Mouse (Mus musculus) hindbrain, embryonic 15.5 days (tissue): ENCODE measurements around the gene Vmn1r159. TPM values are rescaled to one million over a fixed set of nuclear protein-coding genes. Genes with fewer than 3 reads are reported as not detected.
"Not testable (repeated sequence)": the region's sequence is repeated elsewhere in the genome, so short reads cannot be mapped to it uniquely, and the experiment has no call there.

Source experiments
- ATAC-seq: fragments of 200-750 bp; cut with Nextera tagmentation; 2 replicates; pipeline ENCODE4 v1.8.0; 2017; ENCODE audit warnings: low read depth, moderate number of reproducible peaks, moderate TSS enrichment; ENCODE audit not compliant: low FRiP score
- H3K27ac ChIP-seq: fragments of 300-500 bp; sonication (generic); replicated peaks from 2 replicates; pipeline ENCODE4 v1.5.1; 2015; ENCODE audit warnings: mild to moderate bottlenecking, inconsistent platforms
- H3K27me3 ChIP-seq: fragments of 300-500 bp; sonication (generic); 2 replicates; pipeline ENCODE4 v1.6.1; 2015; ENCODE audit warnings: control low read depth, inconsistent platforms
- H3K36me3 ChIP-seq: fragments of 300-500 bp; sonication (generic); 2 replicates; pipeline ENCODE4 v1.6.1; 2015; ENCODE audit warnings: control low read depth, inconsistent platforms
- H3K4me1 ChIP-seq: fragments of 300-500 bp; sonication (generic); replicated peaks from 2 replicates; pipeline ENCODE4 v1.6.1; 2015; ENCODE audit warnings: control low read depth, inconsistent platforms
- H3K4me2 ChIP-seq: fragments of 300-500 bp; sonication (generic); 2 replicates; pipeline ENCODE4 v1.6.1; 2015; ENCODE audit warnings: moderate library complexity, mild to moderate bottlenecking, inconsistent platforms
- H3K4me3 ChIP-seq: fragments of 300-500 bp; sonication (generic); 2 replicates; pipeline ENCODE4 v1.5.1; 2015; ENCODE audit warnings: mild to moderate bottlenecking, inconsistent platforms
- H3K9ac ChIP-seq: fragments of 300-500 bp; sonication (generic); 2 replicates; pipeline ENCODE4 v1.6.1; 2015; ENCODE audit warnings: inconsistent platforms
- H3K9me3 ChIP-seq: fragments of 300-500 bp; sonication (generic); 2 replicates; pipeline ENCODE4 v1.6.1; 2016; ENCODE audit warnings: control low read depth, inconsistent platforms
- whole genome bisulfite sequencing: fragments of 180-500 bp; shearing (Covaris S2); methylation state at CpG from one replicate; pipeline ENCODE4 v1.1.7; 2015; 5-methylcytosine and 5-hydroxymethylcytosine counted together
- polyA plus RNA-seq: library from polyadenylated mRNA; unstranded; fragments of >200 nt; fragmentation: Nextera tagmentation; extraction: Ambion mirVana; gene quantifications from 2 replicates; pipeline ENCODE4 v1.2.1, GENCODE M21; 2015

Gene Vmn1r159
- polyA plus RNA-seq = not detected in 2 replicates

- not testable (repeated sequence) for H3K4me3 ChIP-seq, H3K27ac ChIP-seq, H3K9ac ChIP-seq, ATAC-seq, H3K4me1 ChIP-seq, H3K4me2 ChIP-seq, H3K36me3 ChIP-seq, H3K9me3 ChIP-seq, H3K27me3 ChIP-seq
- WGBS = 70% methylated on average over 3 of the region's 3 CpGs
These were observed at the start of gene Vmn1r159 for GRCm38 (mm10) chr7:22843505-22843904. TSS of gene Vmn1r159 (minus strand) at chr7:22843605.

DNA sequence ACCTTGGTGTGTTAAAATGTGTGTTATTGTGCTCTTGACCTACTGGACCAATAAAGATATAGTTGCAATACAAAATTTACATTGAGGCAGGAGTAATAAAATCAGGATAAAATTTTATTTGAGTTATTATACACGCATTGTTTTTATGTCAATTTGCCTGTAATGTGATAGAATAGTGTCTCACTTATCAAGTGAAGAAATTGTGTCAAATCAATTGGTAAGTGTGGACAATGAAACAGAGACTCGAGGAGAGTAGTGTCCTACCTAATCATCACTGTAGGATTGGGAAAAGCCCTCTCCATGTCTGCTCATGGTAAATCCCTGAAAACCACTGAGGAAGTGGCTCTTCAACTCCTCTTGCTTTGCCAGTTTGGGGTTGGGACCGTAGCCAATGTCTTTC is 27.5 kb upstream of the Vmn1r159 start, which contains the start of gene Vmn1r160:
TSS of gene Vmn1r160 (plus strand) at position 301 of the 400 bp plus-strand sequence.
- not testable (repeated sequence) for H3K27me3 ChIP-seq, H3K4me3 ChIP-seq, H3K9ac ChIP-seq, H3K9me3 ChIP-seq, H3K4me1 ChIP-seq, H3K27ac ChIP-seq, ATAC-seq, H3K4me2 ChIP-seq, H3K36me3 ChIP-seq
- WGBS = 38% methylated on average over 1 of the region's 3 CpGs

Other genes with a start within 250 kb of the Vmn1r159 start
- not detected in 2 replicates for gene Vmn1r155, start 185.6 kb downstream of the Vmn1r159 start, polyA plus RNA-seq
- not detected in 2 replicates for gene Gm8693, start 151.3 kb downstream of the Vmn1r159 start, polyA plus RNA-seq
- gene Gm4567, start 123.9 kb downstream of the Vmn1r159 start, polyA plus RNA-seq = not detected in 2 replicates
- gene Vmn1r157, start 81.9 kb downstream of the Vmn1r159 start, polyA plus RNA-seq = not detected in 2 replicates
- gene Vmn1r158, start 52.8 kb downstream of the Vmn1r159 start, polyA plus RNA-seq = not detected in 2 replicates
- gene Vmn1r160, start 27.6 kb upstream of the Vmn1r159 start, polyA plus RNA-seq = not detected in 2 replicates
- gene Gm4214, start 141.1 kb upstream of the Vmn1r159 start, polyA plus RNA-seq = not detected in 2 replicates
- not detected in 2 replicates for gene Gm4216, start 176.3 kb upstream of the Vmn1r159 start, polyA plus RNA-seq
- gene Vmn1r163, start 211.9 kb upstream of the Vmn1r159 start, polyA plus RNA-seq = not detected in 2 replicates
- not detected in 2 replicates for gene Gm8720, start 223.9 kb upstream of the Vmn1r159 start, polyA plus RNA-seq